Mouse (Mus musculus) cerebellum, postnatal 10 days (tissue): ENCODE measurements at regions not wholly inside any gene's neighbourhood (a gene's known extent, or its start where the extent isn't known, plus 50 kb on each side); places are given as distances from the start of the nearest gene placed in this dataset.

ENCODE experiments used
- DNase-seq, 2 experiments: peaks; one replicate each; pipeline ENCODE4 v3.0.0; 2021; ENCODE audit warnings: mixed read lengths in 2 of 2

- DNase-seq = peak; percentile 23 to 34
Observed at GRCm38 (mm10) chr5:64401737-64402136, 245.6 kb downstream of the Tbc1d1 start.

GRCm38 (mm10) chr5:64403077-64403981, 247.2 kb downstream of the Tbc1d1 start:
- no peak for DNase-seq

- DNase-seq = no peak
Observed at GRCm38 (mm10) chr5:64403982-64404345, 247.9 kb downstream of the Tbc1d1 start.

GRCm38 (mm10) chr5:64404512-64404911, 248.4 kb downstream of the Tbc1d1 start:
- DNase-seq = no peak

GRCm38 (mm10) chr5:64408938-64409337, 252.8 kb downstream of the Tbc1d1 start:
- DNase-seq = no peak

- DNase-seq = peak in 1 of 2 experiments; percentile 18
Observed at GRCm38 (mm10) chr5:64410621-64411020, 254.5 kb downstream of the Tbc1d1 start.

GRCm38 (mm10) chr5:64414519-64414918, 258.4 kb downstream of the Tbc1d1 start:
- no peak for DNase-seq

GRCm38 (mm10) chr5:64419395-64419794, 263.3 kb downstream of the Tbc1d1 start:
- DNase-seq = no peak

GRCm38 (mm10) chr5:64422787-64423587, 266.9 kb downstream of the Tbc1d1 start:
- DNase-seq = no peak

- DNase-seq = peak; percentile 8 to 13
Observed at GRCm38 (mm10) chr5:64428822-64429221, 272.7 kb downstream of the Tbc1d1 start.

GRCm38 (mm10) chr5:64430501-64430900, 274.4 kb downstream of the Tbc1d1 start:
- DNase-seq = no peak

- no peak for DNase-seq
Observed at GRCm38 (mm10) chr5:64431624-64432023, 275.5 kb downstream of the Tbc1d1 start.

- DNase-seq = no peak
Observed at GRCm38 (mm10) chr5:64433786-64434185, 277.7 kb downstream of the Tbc1d1 start.

- DNase-seq = no peak
Observed at GRCm38 (mm10) chr5:64435491-64435890, 279.4 kb downstream of the Tbc1d1 start.

- no peak for DNase-seq
Observed at GRCm38 (mm10) chr5:64435958-64436357, 279.9 kb downstream of the Tbc1d1 start.

- DNase-seq = no peak
Observed at GRCm38 (mm10) chr5:64437720-64438119, 281.6 kb downstream of the Tbc1d1 start.

- no peak for DNase-seq
Observed at GRCm38 (mm10) chr5:64438446-64439134, 282.5 kb downstream of the Tbc1d1 start.

GRCm38 (mm10) chr5:64447847-64448246, 291.7 kb downstream of the Tbc1d1 start:
- DNase-seq = no peak

- DNase-seq = peak; percentile 35 to 50
Observed at GRCm38 (mm10) chr5:64452668-64453334, 296.7 kb downstream of the Tbc1d1 start.

GRCm38 (mm10) chr5:64459807-64460206, 303.7 kb downstream of the Tbc1d1 start:
- DNase-seq = no peak

GRCm38 (mm10) chr5:64460891-64461290, 304.8 kb downstream of the Tbc1d1 start:
- no peak for DNase-seq

- DNase-seq = no peak
Observed at GRCm38 (mm10) chr5:64461592-64461991, 305.5 kb downstream of the Tbc1d1 start.

- DNase-seq = no peak
Observed at GRCm38 (mm10) chr5:64462411-64462810, 306.3 kb downstream of the Tbc1d1 start.
